Mouse (Mus musculus) neutrophil, adult 83 days (primary cell): Measurements from ENCODE around the gene Tnk2. TPM values are rescaled to one million over a fixed set of nuclear protein-coding genes. Genes with fewer than 3 reads are reported as not detected.

Experiments
- total RNA-seq, 2 experiments: library from RNA; stranded (reverse); gene quantifications; one replicate each; pipeline ENCODE4 v1.2.4; 2023

The Tnk2 gene
- 10 to 100 TPM; 28.8 to 35.5 TPM for total RNA-seq

GRCm38 (mm10) chr16:32643661-32644061, at the start of gene Tnk2:
Gene Tnk2, plus strand, starts transcription at chr16:32643874.

GRCm38 (mm10) chr16:32608712-32609400, 34.8 kb upstream of the Tnk2 start, which contains the start of gene Tfrc:
Gene Tfrc, plus strand, starts transcription at chr16:32608920.

Other genes with a start within 250 kb of the Tnk2 start
- gene Tm4sf19, start 243.4 kb upstream of the Tnk2 start, total RNA-seq: not detected
- gene Tctex1d2, start 224.2 kb upstream of the Tnk2 start, total RNA-seq: 10 to 100 TPM; 18.8 to 19.8 TPM
- gene Pcyt1a, start 213.0 kb upstream of the Tnk2 start, total RNA-seq: 100 to 1,000 TPM in 1 of 2 experiments, 10 to 100 TPM in 1; 95.6 to 106 TPM
- not detected for gene Slc51a, start 156.0 kb upstream of the Tnk2 start, total RNA-seq
- gene Zdhhc19, start 147.6 kb upstream of the Tnk2 start, total RNA-seq: not detected
- gene Tfrc, start 35.0 kb upstream of the Tnk2 start, total RNA-seq: 10 to 100 TPM; 49.7 to 68.5 TPM
- gene Muc4, start 92.0 kb downstream of the Tnk2 start, total RNA-seq: not detected
- under 1 TPM; 0.13 to 0.20 TPM for gene Muc20, start 153.6 kb downstream of the Tnk2 start, total RNA-seq
- gene Smbd1, start 166.6 kb downstream of the Tnk2 start, total RNA-seq: not detected
- gene Fyttd1, start 233.6 kb downstream of the Tnk2 start, total RNA-seq: 10 to 100 TPM; 17.8 to 19.0 TPM
- 10 to 100 TPM; 19.2 to 21.7 TPM for gene Rubcn, start 233.9 kb downstream of the Tnk2 start, total RNA-seq